Mouse (Mus musculus) lung, adult 2 months (tissue): ENCODE data around the gene Nt5c3.

Experiments used
- CTCF ChIP-seq: fragments of 200-500 bp; IDR thresholded peaks from 2 replicates; pipeline ENCODE4 v1.5.1; 2011; ENCODE audit warnings: mild to moderate bottlenecking, low read length, control low read depth; ENCODE audit not compliant: insufficient read depth
- POLR2A ChIP-seq: fragments of 200-500 bp; IDR thresholded peaks from 2 replicates; pipeline ENCODE4 v1.6.1; 2011; ENCODE audit warnings: low read depth, mild to moderate bottlenecking, control low read depth, low read length, borderline replicate concordance; ENCODE audit errors: extremely low read depth

- TF ChIP-seq POLR2A (no peak), CTCF (no peak)
These were observed 89.0 kb downstream of the Nt5c3 start for GRCm38 (mm10) chr6:56834769-56835168.
